Mouse (Mus musculus) lung, embryonic 16.5 days (tissue): ENCODE measurements around the gene Gm960. TPM values are rescaled to one million over a fixed set of nuclear protein-coding genes. Genes with fewer than 3 reads are reported as not detected.

ENCODE experiments used
- ATAC-seq: fragments of 200-750 bp; cut with Nextera tagmentation; 2 replicates; pipeline ENCODE4 v1.8.0; 2017; ENCODE audit warnings: low read depth, mild to moderate bottlenecking, moderate library complexity
- H3K27ac ChIP-seq: fragments of 300-500 bp; sonication (generic); 2 replicates; pipeline ENCODE4 v1.5.1; 2014; ENCODE audit warnings: mild to moderate bottlenecking, control low read depth, low read length
- H3K27me3 ChIP-seq: fragments of 300-500 bp; sonication (generic); 2 replicates; pipeline ENCODE4 v1.6.1; 2014; ENCODE audit warnings: low read depth, low read length, mixed read lengths; ENCODE audit not compliant: control insufficient read depth, insufficient read depth
- H3K36me3 ChIP-seq: fragments of 300-500 bp; sonication (generic); 2 replicates; pipeline ENCODE4 v1.6.1; 2014; ENCODE audit warnings: low read length; ENCODE audit not compliant: control insufficient read depth, insufficient read depth
- H3K4me1 ChIP-seq: fragments of 300-500 bp; sonication (generic); replicated peaks from 2 replicates; pipeline ENCODE4 v1.6.1; 2014; ENCODE audit warnings: low read length, mixed read lengths; ENCODE audit not compliant: control insufficient read depth, insufficient read depth
- H3K4me2 ChIP-seq: fragments of 300-500 bp; sonication (generic); 2 replicates; pipeline ENCODE4 v1.6.1; 2014; ENCODE audit warnings: low read depth, low read length, control low read depth
- H3K4me3 ChIP-seq: fragments of 300-500 bp; sonication (generic); 2 replicates; pipeline ENCODE4 v1.5.1; 2014; ENCODE audit warnings: mild to moderate bottlenecking, low read length, control low read depth
- H3K9ac ChIP-seq: fragments of 300-500 bp; sonication (generic); 2 replicates; pipeline ENCODE4 v1.6.1; 2014; ENCODE audit warnings: low read length, control low read depth
- H3K9me3 ChIP-seq: fragments of 300-500 bp; sonication (generic); 2 replicates; pipeline ENCODE4 v1.6.1; 2016; ENCODE audit warnings: low read length; ENCODE audit not compliant: control insufficient read depth
- WGBS: fragments of 180-500 bp; shearing (Covaris S2); extraction: QIAGEN DNeasy Blood & Tissue Kit; methylation state at CpG from one replicate; pipeline ENCODE4 v1.1.7; 2014; 5-methylcytosine and 5-hydroxymethylcytosine counted together
- polyA plus RNA-seq: library from polyadenylated mRNA; unstranded; fragments of >200 nt; fragmentation: Nextera tagmentation; extraction: Ambion mirVana; gene quantifications from 2 replicates; pipeline ENCODE4 v1.2.1, GENCODE M21; 2015

The Gm960 gene
- 2.5 and 3.3 TPM in 2 replicates for polyA plus RNA-seq

DNA sequence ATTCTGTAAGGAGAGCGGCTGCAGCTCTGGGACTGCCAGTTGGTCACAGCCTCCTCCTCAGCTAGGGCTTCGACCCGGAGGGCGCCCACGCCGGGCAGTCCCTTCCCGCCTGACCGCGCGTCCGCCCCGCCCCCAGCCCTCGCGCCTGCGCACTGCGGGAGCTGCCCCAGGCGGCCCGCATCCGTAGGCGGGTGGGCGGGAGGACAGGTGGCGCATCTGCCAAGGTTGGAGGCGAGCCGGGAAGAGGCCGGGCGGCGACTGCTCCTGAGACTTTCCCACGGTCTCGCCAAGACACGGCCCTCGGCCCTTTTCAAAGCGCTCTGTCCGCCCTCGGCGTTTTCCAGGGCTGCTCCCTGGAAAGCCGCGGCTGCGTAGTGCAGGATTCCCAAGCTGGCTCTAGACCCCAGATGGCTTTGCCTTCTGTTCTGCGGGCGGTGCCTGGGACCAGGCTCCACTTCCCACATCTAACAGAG lies at the start of gene Gm960:
TSS of gene Gm960 (minus strand) at position 464 of the 473 bp plus-strand sequence.
- peaks cover 34% of the 10 kb centered on the region for H3K27me3 ChIP-seq

DNA sequence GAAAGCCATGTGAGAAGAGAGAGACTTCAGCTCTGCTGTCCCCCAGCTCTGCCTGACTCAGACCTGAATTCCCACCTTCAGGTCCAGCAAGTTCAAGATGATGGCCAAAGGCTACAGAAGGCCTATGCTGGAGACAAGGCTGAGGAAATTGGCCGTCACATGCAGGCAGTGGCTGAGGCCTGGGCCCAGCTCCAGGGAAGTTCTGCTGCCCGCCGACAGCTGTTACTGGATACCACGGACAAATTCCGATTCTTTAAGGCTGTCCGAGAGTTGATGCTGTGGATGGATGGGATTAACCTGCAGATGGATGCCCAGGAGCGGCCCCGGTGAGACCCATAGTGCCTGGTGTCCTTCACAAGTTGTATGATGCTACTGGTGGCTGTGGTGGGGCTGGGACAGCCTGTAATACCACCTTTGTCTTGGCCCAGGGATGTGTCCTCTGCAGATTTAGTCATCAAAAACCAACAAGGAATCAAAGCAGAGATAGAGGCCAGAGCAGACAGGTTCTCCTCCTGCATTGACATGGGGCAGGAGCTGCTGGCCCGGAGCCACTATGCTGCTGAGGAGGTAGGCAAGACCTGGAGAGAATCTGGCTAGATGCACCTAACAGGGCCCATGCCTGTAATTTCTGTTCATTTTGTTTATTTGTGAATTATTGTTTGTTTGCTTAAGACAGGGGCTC lies 49.3 kb upstream of the Gm960 start:
- 83% methylated on average over 9 of the region's 9 CpGs for WGBS
- Histone ChIP-seq H3K9me3 (no peaks in the 10 kb centered on the region), H3K36me3 (no peaks in the 10 kb centered on the region), H3K27me3 (no peaks in the 10 kb centered on the region), H3K4me2 (no peak overlapping the region), H3K27ac (no peak overlapping the region), H3K4me1 (no peaks in the 10 kb centered on the region), H3K9ac (no peak overlapping the region), H3K4me3 (no peak overlapping the region)
- no peak for ATAC-seq

More for the DNA sequence above, at the start of gene Gm960:
- peak; percentile 76 for ATAC-seq
- 2% methylated on average over 32 of the region's 40 CpGs for WGBS
- no peaks in the 10 kb centered on the region for H3K9me3 ChIP-seq
- peaks cover 5% of the 10 kb centered on the region; the same call in 1 of the 2 replicates for H3K4me1 ChIP-seq
- peak within 1 kb of the TSS; percentile 93 for H3K4me2 ChIP-seq
- H3K36me3 ChIP-seq, result no peaks in the 10 kb centered on the region
- H3K4me3 ChIP-seq, result peak within 1 kb of the TSS; percentile 62
- H3K27ac ChIP-seq, result no peak within 1 kb of the TSS
- peak within 1 kb of the TSS; percentile 62 for H3K9ac ChIP-seq

DNA sequence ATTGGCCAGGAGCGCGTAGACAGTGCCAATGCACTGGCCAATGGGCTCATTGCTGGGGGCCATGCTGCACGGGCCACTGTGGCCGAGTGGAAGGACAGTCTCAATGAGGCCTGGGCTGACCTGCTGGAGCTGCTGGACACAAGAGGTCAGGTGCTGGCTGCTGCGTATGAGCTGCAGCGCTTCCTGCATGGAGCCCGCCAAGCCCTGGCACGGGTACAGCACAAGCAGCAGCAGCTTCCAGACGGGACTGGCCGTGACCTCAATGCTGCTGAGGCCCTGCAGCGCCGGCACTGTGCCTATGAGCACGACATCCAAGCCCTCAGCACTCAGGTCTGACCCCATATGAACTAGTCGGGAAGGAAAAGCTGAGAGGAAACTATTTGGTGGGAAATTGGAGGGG lies 48.1 kb upstream of the Gm960 start:
- Histone ChIP-seq H3K4me1 (no peaks in the 10 kb centered on the region), H3K9me3 (no peaks in the 10 kb centered on the region), H3K27ac (no peak overlapping the region), H3K9ac (no peak overlapping the region), H3K27me3 (no peaks in the 10 kb centered on the region), H3K36me3 (no peaks in the 10 kb centered on the region), H3K4me3 (no peak overlapping the region), H3K4me2 (no peak overlapping the region)
- 73% methylated on average over 14 of the region's 14 CpGs for WGBS
- no peak for ATAC-seq

DNA sequence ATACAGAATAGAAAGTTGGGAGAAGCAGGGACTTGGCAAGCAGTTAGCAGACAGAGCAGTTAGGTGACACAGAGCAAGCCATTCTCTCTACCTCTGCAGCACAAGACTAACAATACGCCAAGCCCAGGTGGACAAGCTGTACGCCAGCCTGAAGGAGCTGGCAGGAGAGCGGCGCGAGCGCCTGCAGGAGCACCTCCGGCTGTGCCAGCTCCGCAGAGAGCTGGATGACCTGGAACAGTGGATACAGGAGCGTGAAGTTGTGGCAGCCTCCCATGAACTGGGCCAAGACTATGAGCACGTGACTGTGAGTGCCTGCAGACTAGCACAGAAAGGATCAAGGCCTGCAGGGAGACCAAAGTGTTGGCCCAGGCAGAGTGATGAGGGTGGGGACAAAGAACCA lies 47.2 kb upstream of the Gm960 start:
- 89% methylated on average over 10 of the region's 10 CpGs for WGBS

DNA sequence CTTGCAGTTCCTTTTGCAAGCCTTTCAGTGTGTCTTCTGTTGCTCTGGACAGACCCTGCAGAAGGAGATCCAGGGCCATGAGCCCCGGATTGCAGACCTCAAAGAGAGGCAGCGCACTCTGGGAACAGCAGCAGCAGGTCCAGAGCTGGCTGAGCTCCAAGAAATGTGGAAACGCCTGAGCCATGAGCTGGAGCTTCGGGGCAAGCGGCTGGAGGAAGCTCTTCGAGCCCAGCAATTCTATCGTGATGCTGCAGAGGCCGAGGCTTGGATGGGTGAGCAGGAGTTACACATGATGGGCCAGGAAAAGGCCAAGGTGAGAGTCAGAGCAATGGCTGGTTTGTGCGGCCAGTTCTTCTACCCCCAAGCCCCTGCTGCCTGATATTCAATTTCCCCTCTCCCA lies 46.6 kb upstream of the Gm960 start:
- Histone ChIP-seq H3K27me3 (no peaks in the 10 kb centered on the region), H3K4me3 (no peak overlapping the region), H3K36me3 (no peaks in the 10 kb centered on the region), H3K4me2 (no peak overlapping the region), H3K4me1 (no peaks in the 10 kb centered on the region), H3K27ac (no peak overlapping the region), H3K9me3 (no peaks in the 10 kb centered on the region), H3K9ac (0 out of 2 replicates have a peak overlapping the region, but pooled peaks have one; percentile 18)
- 46% methylated on average over 9 of the region's 9 CpGs for WGBS
- ATAC-seq, result 0 out of 2 replicates have a peak, but pooled peaks have one; percentile 45

More for the DNA sequence above, 47.2 kb upstream of the Gm960 start:
- Histone ChIP-seq H3K4me3 (no peak overlapping the region), H3K4me2 (no peak overlapping the region), H3K9ac (no peak overlapping the region), H3K9me3 (no peaks in the 10 kb centered on the region), H3K4me1 (no peaks in the 10 kb centered on the region), H3K27me3 (no peaks in the 10 kb centered on the region), H3K36me3 (no peaks in the 10 kb centered on the region), H3K27ac (no peak overlapping the region)
- ATAC-seq, result no peak

DNA sequence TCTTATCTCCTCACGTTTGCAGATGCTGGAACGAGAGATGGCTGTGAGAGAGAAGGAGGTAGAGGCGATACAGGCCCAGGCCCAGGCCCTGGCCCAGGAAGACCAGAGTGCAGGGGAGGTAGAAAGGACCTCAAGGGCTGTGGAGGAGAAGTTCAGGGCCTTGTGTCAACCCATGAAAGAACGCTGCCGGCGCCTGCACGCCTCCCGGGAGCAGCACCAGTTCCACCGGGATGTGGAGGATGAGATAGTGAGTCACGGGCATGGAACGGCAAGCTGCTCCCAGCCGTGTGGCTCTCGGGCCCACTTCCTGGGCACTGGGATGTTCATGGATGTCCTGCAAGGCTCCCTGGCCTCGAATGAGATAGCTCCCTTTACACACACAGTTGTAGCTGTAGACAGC lies 45.6 kb upstream of the Gm960 start:
- Histone ChIP-seq H3K4me3 (no peak overlapping the region), H3K27me3 (no peaks in the 10 kb centered on the region), H3K4me1 (no peaks in the 10 kb centered on the region), H3K36me3 (0 out of 2 replicates have a peak, but pooled peaks cover under 1% of the 10 kb centered on the region), H3K4me2 (no peak overlapping the region), H3K9ac (no peak overlapping the region), H3K27ac (no peak overlapping the region), H3K9me3 (no peaks in the 10 kb centered on the region)
- WGBS, result 76% methylated on average over 14 of the region's 14 CpGs
- no peak for ATAC-seq

DNA sequence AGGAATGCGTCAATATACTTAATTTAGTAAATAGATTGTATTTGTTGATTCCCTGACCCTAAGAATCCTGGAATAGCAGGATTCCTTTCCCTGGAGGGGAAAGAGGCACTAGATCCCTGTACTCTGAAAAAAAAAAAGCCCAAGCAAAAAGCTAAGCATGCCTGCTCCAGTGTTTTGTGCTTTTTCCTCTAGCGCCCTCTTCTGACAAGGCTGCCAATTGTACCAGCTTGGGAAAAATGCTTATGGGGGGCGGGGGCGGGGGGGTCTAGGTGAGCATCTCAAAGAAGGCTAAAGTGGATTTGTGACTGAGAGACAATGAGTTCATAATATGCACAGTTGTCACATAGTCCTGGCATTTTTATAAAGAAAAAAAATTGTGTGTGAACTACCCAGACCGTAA lies 45.1 kb upstream of the Gm960 start:
- Histone ChIP-seq H3K9me3 (no peaks in the 10 kb centered on the region), H3K4me3 (no peak overlapping the region), H3K36me3 (0 out of 2 replicates have a peak, but pooled peaks cover 2% of the 10 kb centered on the region), H3K4me1 (no peaks in the 10 kb centered on the region), H3K4me2 (no peak overlapping the region), H3K27me3 (no peaks in the 10 kb centered on the region), H3K27ac (no peak overlapping the region), H3K9ac (no peak overlapping the region)
- 36% methylated on average over 5 of the region's 5 CpGs for WGBS
- ATAC-seq, result no peak

DNA sequence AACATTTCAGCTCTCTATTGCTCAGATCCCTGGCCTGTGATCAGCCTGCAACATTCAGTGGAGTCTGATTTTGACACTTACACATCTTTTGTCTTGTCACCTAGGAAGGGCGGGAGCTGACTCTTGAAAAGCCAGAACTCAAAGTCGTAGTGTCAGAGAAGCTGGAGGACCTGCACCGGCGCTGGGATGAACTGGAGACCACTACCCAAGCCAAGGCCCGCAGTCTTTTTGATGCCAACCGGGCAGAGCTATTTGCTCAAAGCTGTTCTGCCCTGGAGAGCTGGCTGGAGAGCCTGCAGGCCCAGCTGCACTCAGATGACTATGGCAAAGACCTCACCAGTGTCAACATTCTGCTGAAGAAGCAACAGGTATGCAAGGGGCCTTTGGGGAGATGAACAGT lies 43.8 kb upstream of the Gm960 start:
- Histone ChIP-seq H3K36me3 (0 out of 2 replicates have a peak, but pooled peaks cover 2% of the 10 kb centered on the region), H3K27ac (no peak overlapping the region), H3K27me3 (no peaks in the 10 kb centered on the region), H3K9ac (no peak overlapping the region), H3K4me2 (no peak overlapping the region), H3K4me1 (no peaks in the 10 kb centered on the region), H3K9me3 (no peaks in the 10 kb centered on the region), H3K4me3 (no peak overlapping the region)
- no peak for ATAC-seq
- 86% methylated on average over 6 of the region's 6 CpGs for WGBS

DNA sequence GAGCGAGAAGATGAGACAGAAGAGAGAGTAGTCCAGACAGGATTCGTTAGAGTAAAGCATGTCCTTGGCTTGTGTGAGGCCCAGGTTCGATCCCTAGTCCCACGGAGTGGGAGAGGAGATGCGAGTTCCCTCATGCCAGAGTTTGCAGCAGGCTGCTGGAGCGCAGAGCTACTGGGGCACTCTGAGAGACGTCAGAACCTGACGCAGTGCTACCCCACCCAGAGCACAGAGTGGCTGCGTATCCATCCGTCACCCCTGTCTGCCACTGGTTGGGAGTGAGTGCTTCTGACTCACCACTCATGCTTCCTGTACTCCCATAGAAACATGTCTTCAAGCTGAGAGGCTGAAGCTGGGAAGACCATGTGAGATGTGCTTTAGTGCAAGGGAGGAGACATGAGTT lies 43.0 kb upstream of the Gm960 start:
- Histone ChIP-seq H3K9ac (no peak overlapping the region), H3K9me3 (no peaks in the 10 kb centered on the region), H3K27ac (no peak overlapping the region), H3K27me3 (no peaks in the 10 kb centered on the region), H3K4me2 (no peak overlapping the region), H3K4me1 (no peaks in the 10 kb centered on the region), H3K36me3 (0 out of 2 replicates have a peak, but pooled peaks cover 2% of the 10 kb centered on the region), H3K4me3 (no peak overlapping the region)
- ATAC-seq, result no peak
- 72% methylated on average over 10 of the region's 10 CpGs for WGBS
